ENCODE assay signal across 16 mouse cellular contexts in genomic region chr1:186126313-186126862, GRCm38 (mm10). TPM values are rescaled to one million over a fixed set of nuclear protein-coding genes. Genes with fewer than 3 reads are reported as not detected.
"Had no signal": no experiment of that assay in that cellular context is flagged by ENCODE, and none has a peak within 500 bp of the region (broad histone marks: within the 10 kb centered on the region; RNA-seq: fewer than 3 reads in every experiment).

No protein-coding gene starts in this region.

- H3K36me3 ChIP-seq: neural tube, embryonic 15.5 days; stomach, embryonic 15.5 days had no signal

- H3K4me1 ChIP-seq: neural tube, embryonic 15.5 days; stomach, embryonic 15.5 days had no signal

- H3K27me3 ChIP-seq: neural tube, embryonic 15.5 days; stomach, embryonic 15.5 days had no signal

- H3K9me3 ChIP-seq: neural tube, embryonic 15.5 days; stomach, embryonic 15.5 days had no signal

- H3K4me3 ChIP-seq: neural tube, embryonic 15.5 days; stomach, embryonic 15.5 days had no signal

- H3K9ac ChIP-seq: neural tube, embryonic 15.5 days; stomach, embryonic 15.5 days had no signal

- H3K27ac ChIP-seq: neural tube, embryonic 15.5 days; stomach, embryonic 15.5 days; stomach, postnatal 0 days had no signal

- DNase-seq: retina, postnatal 1 day; right cerebral cortex, adult 18-20 months; right cerebral cortex, postnatal 14 days; right cerebral cortex, postnatal 25 days; right cerebral cortex, postnatal 4 days; spleen, adult 18-20 months; thymus, adult 18-20 months; thymus, adult 2 months; thymus, postnatal 14 days; thymus, postnatal 25 days; thymus, postnatal 36 days; thymus, postnatal 4 days had no signal

- H3K4me2 ChIP-seq: neural tube, embryonic 15.5 days; stomach, embryonic 15.5 days had no signal

RNA-seq across cellular contexts. Expression of gene Lyplal1, which starts 9.3 kb away (rescaled TPM):
- total RNA-seq: neutrophil, adult 5-6 weeks had no signal
